In the genomic region with DNA sequence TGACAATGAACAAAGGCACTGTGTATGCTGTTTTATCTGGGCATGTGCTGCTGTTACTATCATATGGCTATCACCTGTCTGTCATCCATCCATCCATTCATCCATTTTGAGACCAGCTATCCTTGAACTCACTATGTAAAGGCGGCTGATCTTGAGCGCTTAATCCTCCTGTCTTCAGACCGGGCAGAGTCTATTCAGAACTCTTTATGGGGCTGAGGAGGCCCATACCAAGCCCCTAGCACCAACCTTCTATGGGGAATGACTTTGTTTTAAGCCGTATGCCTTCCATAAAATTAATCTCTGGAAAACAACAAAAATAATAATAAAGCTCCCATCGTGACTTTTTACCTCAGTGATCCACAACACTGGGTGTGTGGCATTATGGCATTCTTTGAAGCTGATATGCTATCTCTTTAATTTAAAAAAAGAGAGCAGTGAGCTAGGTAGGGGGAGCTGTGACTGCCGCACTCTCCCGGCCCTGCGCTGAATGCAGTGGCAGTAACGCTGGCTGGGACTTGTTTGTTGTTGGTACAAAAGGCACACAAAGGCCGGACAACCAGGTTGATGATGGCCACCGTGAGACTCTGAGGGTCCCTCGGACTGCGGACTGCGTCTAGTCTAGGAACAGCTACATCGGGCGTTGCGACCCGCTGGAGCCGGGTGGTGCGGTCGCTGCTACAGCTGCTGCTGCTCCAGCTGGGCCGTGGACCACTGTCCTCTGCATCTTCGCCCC, we compare ENCODE assay signal across 8 mouse cellular contexts. TPM values are rescaled to one million over a fixed set of nuclear protein-coding genes. Genes with fewer than 3 reads are reported as not detected.
A peak's percentile ranks its signal among the peaks of the same experiment; 100 is the strongest.
DNase-seq lines count a peak whose midpoint lies in the region; ATAC-seq lines count a peak whose summit lies in the region.

A gene (plus strand): TSS at position 464 of the 733 bp plus-strand sequence.

- H3K4me1 ChIP-seq in forebrain, embryonic 14.5 days (ENCODE audit: control insufficient read depth, insufficient read depth, low read length), result 0 out of 2 replicates have a peak, but pooled peaks cover 2% of the 10 kb centered on the region
- no peaks in the 10 kb centered on the region for H3K4me1 ChIP-seq in neural tube, embryonic 12.5 days

- intact Hi-C loops in heart, postnatal 25 days (cut with DNase I), result loop anchor here (5.0 kb wide), 1 partner anchor 34 kb away; no protein-coding TSS in a partner anchor
- intact Hi-C loops in left cerebral cortex, postnatal 14 days (cut with DNase I), result no loop called here

- H3K27me3 ChIP-seq in forebrain, embryonic 14.5 days (replicated peaks; ENCODE audit: control insufficient read depth, insufficient read depth, low read length), result no peaks in the 10 kb centered on the region
- peaks cover 9% of the 10 kb centered on the region; the same call in 1 of the 2 replicates for H3K27me3 ChIP-seq in neural tube, embryonic 12.5 days (replicated peaks)

- no peaks in the 10 kb centered on the region for H3K9me3 ChIP-seq in forebrain, embryonic 14.5 days (replicated peaks; ENCODE audit: control insufficient read depth, low read length)
- H3K9me3 ChIP-seq in neural tube, embryonic 12.5 days, result no peaks in the 10 kb centered on the region

- H3K27ac ChIP-seq in forebrain, embryonic 14.5 days (ENCODE audit: low read depth, low read length), result no peak within 1 kb of the TSS
- no peak within 1 kb of the TSS for H3K27ac ChIP-seq in neural tube, embryonic 12.5 days

- 3% methylated on average over 23 of the region's 23 CpGs for WGBS in forebrain, embryonic 14.5 days
- 4% methylated on average over 23 of the region's 23 CpGs for WGBS in neural tube, embryonic 12.5 days

- no peaks in the 10 kb centered on the region for H3K36me3 ChIP-seq in forebrain, embryonic 14.5 days (ENCODE audit: control insufficient read depth, insufficient read depth, low read length)
- no peaks in the 10 kb centered on the region for H3K36me3 ChIP-seq in neural tube, embryonic 12.5 days

- H3K4me2 ChIP-seq in forebrain, embryonic 14.5 days (ENCODE audit: low read length), result peak within 1 kb of the TSS; percentile 67
- H3K4me2 ChIP-seq in neural tube, embryonic 12.5 days (replicated peaks), result peak within 1 kb of the TSS; percentile 63

- H3K9ac ChIP-seq in forebrain, embryonic 14.5 days (ENCODE audit: low read length), result peak within 1 kb of the TSS; percentile 83
- peak within 1 kb of the TSS; percentile 64 for H3K9ac ChIP-seq in neural tube, embryonic 12.5 days

- peak; percentile 89 for ATAC-seq in forebrain, embryonic 14.5 days
- ATAC-seq in neural tube, embryonic 12.5 days (ENCODE audit: low FRiP score, low read depth), result peak; percentile 87

- no peak for DNase-seq in gastrocnemius, adult 18-20 months (ENCODE audit: low spot score)
- no peak for DNase-seq in gastrocnemius, adult 8-10 months (ENCODE audit: low spot score in 2 of 2)
- peak; percentile 42 for DNase-seq in cerebellum, adult 11 months
- peak; percentile 74 for DNase-seq in forebrain, embryonic 14.5 days (ENCODE audit: low spot score)
- DNase-seq in heart, postnatal 25 days (ENCODE audit: low spot score), result no peak
- peak; percentile 40 to 57 for DNase-seq in left cerebral cortex, postnatal 14 days (ENCODE audit: low spot score in 2 of 2)
- DNase-seq in MN1 (ENCODE audit: low spot score), result no peak

- peak within 1 kb of the TSS; percentile 56 for H3K4me3 ChIP-seq in forebrain, embryonic 14.5 days (ENCODE audit: low read depth, low read length)
- H3K4me3 ChIP-seq in neural tube, embryonic 12.5 days, result peak within 1 kb of the TSS; percentile 45

RNA-seq across cellular contexts. Expression of the gene that starts here (rescaled TPM):
- total RNA-seq in gastrocnemius, adult 18-20 months (2021), result 10 to 100 TPM; 12.7 to 15.3 TPM
- total RNA-seq in gastrocnemius, adult 8-10 months (2022), result 10 to 100 TPM in 2 of 4 experiments, 1 to 10 TPM in 2; 8.4 to 14.2 (median 10.9) TPM
- polyA plus RNA-seq in forebrain, embryonic 14.5 days (2014; fragmentation: Nextera tagmentation; extraction: Ambion mirVana), result 7.9 and 10.5 TPM in 2 replicates
- total RNA-seq in heart, postnatal 25 days (2021), result 10 to 100 TPM; 32.1 to 32.9 TPM
- 10 to 100 TPM; 56.6 to 62.7 TPM for total RNA-seq in left cerebral cortex, postnatal 14 days (2021)
- 6.4 and 6.8 TPM in 2 replicates for polyA plus RNA-seq in neural tube, embryonic 12.5 days (2016; fragmentation: Nextera tagmentation; extraction: Ambion mirVana)

Comparison
In these comparisons a context has a peak if more than half of its experiments do, and no peak if none do; other contexts are left out.
1. DNase-seq: peak in cerebellum, adult 11 months (single experiment), forebrain, embryonic 14.5 days (single experiment) and left cerebral cortex, postnatal 14 days (2 of 2); none in gastrocnemius, adult 18-20 months (single experiment), gastrocnemius, adult 8-10 months (0 of 2), heart, postnatal 25 days (single experiment) and MN1 (single experiment).